Mouse (Mus musculus) thymus, postnatal 4 days (tissue): ENCODE measurements around the gene Lamb1.

Experiments used
- DNase-seq: peaks from one replicate; pipeline ENCODE4 v3.0.0; 2021

Gene Lamb1

DNA sequence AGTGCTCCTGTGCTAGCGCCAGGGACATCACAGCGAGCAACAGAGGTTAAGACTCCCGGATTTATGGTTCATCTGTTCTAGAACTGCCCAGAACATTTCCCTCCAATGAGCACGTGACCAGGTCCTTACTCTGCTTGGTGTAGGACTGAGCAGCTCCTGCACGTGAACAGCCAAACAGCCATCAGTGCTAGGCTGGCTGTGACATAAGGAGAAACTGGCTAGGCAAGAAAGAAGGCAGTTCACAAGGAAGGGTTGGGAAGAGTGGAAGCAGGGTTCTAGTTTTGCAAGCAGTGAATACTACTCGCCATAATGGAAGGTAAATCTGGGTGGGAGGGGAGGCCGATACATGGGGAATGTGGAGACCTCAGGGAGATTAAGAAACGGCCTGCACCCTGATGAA, 10.1 kb upstream of the Lamb1 start:
- no peak for DNase-seq

DNA sequence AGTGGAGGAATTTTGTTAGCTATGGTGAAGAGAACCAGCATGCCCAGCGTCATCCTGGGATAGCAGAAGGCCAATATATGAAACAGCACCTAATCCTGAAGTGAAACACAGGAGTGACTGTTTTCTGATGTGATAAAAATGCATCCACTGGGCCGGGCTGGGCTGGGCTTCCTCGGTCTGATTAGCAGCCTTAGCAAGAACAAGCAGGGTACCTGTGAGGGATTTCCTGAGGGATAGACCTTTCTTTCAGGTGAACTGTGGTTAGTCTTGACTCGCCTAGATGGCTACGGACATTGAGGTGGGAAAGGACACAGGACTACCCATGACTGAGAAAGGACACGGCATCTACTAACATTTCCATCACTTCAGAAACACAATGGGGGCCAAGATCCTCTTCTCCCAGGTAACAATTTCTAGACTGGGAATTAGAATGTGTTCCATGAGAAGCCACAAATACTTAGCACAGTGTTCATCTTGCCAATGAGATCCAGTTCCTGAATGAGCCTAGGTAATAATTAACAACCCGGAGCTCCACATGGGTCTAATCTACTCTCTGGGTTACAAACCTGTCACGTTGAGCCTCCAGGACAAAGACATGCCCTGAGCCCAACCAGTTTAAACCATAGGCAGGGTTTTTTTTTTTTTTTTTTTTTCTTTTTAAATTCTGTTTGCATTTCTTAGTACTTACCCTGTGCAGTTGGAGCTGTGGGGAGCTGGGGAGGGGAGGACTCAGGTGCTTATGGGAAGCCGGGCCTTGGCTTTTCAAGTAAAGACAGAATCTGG, 8.7 kb upstream of the Lamb1 start:
- no peak for DNase-seq

DNA sequence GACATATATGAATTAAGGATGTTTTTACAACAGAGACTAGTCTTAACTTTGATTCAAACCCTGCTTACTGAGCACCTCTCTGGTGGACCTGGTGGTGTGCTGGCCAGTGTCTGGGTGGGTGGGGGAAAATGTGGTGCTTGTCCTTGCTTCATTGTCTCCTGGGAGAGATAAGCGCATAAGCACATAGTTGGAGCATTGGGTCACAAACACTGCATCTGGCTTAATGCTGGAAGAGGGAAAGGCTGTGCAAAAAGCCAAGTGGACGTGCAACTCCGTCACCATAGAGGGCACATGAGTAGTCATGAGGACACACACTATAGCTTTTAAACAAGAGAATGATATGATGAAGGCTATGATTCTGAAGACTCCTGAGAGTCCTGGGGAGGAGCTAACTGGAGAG, 3.2 kb upstream of the Lamb1 start:
- no peak for DNase-seq

- DNase-seq = no peak
Measured at GRCm38 (mm10) chr12:31263921-31264320, 1.1 kb upstream of the Lamb1 start.

DNA sequence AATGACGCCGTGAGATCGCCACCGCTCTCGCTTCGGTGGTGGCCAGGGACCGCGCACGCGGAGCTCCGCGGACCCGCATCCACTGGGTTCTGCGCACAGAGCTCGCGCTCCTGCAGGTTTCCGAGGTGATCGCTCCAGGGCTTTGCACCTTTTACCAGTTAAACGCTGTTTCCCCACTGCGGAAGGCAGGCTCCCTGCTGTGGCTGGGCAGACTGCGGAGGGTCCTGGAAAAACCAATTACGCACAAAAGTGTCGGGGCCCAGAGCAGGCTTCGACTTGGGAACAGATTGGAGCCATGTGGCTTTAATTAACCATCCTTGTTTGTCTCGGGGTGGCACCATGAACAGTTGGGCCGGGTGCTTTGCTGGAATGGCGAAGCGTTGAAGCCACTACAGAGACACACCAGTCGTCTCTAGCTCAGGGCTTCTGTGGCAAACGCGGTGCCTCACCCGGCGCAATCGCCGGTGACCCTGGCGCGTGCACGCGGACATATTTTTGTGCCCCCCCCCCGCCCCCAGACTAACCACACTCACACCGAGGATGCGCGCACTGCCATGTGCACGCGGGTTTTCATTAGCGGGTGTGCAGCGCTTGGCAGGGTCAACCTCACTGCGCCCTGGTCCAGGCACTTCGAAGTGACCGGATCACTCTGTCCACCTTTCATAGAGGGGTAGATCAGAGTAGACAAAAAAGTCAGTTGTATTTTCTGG, 843 bp downstream of the Lamb1 start:
- no peak for DNase-seq

DNA sequence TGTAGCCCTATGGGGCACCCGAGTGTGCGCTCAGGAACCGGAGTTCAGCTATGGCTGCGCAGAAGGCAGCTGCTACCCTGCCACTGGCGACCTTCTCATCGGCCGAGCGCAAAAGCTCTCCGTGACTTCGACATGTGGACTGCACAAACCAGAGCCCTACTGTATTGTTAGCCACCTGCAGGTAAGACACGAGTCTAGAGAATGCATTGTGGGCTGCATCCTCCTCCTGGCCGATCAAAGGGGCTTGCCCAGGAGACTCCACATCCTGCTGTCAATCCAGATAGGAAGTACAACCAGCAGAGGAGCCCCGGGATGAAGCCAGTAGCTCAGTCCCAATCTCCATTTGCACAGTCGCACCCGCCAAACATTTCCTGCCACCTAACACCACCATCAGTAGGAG, 1.7 kb downstream of the Lamb1 start:
- no peak for DNase-seq

DNA sequence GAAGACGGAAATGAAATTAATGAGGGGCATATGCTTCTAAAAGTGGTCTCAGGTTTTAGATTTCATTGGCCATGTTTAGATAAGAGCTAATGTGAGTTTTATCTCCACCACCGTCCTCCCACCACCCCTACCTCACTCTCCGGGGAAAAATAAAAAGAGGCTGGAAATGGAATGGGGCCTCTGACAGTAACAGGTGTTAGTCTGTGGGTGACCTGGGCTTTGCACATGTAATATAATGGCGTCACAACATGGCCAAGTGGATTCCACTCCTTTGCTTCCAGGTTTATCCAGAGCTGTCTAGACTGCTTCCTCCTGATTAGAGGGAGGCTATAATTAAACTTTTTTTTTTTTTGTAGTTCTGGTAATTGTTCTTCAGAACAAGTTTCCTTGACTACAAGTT, 2.3 kb downstream of the Lamb1 start:
- no peak for DNase-seq

GRCm38 (mm10) chr12:31268315-31268714, 3.3 kb downstream of the Lamb1 start:
- DNase-seq = no peak

DNA sequence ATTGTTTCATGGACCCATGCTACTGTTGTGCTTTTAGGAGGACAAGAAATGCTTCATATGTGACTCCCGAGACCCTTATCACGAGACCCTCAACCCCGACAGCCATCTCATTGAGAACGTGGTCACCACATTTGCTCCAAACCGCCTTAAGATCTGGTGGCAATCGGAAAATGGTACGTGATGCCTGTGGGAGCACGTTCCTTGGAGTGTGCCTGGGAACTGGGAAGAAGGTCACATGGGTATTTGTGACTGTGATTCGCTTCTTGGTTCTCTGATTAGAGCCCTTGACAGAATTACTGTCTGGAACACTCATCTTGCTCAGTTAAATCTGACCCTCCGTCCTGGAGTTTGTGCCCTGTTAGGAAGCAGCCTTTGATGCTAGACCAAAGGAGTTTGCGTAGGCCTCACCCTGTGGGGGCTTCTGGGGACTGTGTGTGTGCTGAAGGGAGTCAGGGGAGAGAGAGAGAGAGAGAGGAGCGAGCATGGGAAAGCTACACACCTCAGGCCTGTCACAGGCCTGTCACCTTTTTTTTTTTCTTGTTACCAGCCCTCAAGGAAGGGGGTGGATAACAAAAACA, 4.1 kb downstream of the Lamb1 start:
- no peak for DNase-seq

DNA sequence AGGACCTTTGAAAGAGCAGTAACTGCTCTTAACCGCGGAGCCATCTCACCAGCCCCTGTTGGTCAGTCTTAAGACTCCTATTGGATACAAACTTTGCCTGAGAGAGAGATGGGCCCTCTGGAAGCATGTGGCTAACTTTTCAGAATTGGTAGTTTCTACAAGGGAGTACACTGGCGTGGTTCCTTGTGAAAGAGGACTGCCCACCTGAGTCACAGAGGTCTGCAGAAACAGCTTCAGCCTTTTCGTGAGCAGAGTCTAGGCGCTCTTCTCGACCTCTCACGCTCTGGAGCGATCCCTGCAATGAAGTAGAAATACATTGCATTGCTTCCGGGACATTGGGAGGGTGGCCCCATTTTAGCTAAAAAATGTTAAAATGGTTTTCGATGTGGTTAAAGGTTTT, 5.3 kb downstream of the Lamb1 start:
- no peak for DNase-seq

- DNase-seq = no peak
Measured at GRCm38 (mm10) chr12:31270776-31271175, 5.7 kb downstream of the Lamb1 start.

DNA sequence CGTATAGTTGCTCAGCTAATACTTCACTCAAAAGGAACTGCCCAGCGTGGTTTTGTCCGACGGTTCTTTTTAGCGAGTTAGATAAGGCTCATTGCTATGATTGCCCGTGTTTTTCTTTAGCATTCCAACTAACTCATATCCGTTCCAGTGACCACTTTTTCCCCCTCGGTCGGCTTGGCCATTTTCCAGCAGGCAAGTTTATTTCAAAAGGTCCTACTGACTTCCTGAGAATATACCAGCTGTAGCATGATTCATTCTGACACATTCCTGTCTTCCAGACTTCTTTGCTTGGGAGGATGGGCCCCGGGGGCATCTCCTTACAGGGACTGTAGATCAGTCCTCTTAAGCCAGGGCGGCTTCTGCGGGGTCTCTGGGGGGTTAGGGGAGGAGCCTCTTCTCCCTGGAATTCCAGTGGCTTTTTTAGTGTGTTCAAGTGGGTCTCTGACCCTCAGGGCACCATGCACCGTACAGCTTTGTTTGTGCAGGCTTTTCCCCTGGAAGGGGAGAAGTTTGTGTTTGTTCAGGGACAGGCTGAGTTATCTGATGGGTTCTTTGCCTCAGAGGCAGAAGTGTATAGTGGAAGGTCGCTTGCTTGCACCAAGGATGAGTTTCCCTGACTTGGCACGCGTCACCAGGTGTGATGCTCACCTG, 6.5 kb downstream of the Lamb1 start:
- no peak for DNase-seq

DNA sequence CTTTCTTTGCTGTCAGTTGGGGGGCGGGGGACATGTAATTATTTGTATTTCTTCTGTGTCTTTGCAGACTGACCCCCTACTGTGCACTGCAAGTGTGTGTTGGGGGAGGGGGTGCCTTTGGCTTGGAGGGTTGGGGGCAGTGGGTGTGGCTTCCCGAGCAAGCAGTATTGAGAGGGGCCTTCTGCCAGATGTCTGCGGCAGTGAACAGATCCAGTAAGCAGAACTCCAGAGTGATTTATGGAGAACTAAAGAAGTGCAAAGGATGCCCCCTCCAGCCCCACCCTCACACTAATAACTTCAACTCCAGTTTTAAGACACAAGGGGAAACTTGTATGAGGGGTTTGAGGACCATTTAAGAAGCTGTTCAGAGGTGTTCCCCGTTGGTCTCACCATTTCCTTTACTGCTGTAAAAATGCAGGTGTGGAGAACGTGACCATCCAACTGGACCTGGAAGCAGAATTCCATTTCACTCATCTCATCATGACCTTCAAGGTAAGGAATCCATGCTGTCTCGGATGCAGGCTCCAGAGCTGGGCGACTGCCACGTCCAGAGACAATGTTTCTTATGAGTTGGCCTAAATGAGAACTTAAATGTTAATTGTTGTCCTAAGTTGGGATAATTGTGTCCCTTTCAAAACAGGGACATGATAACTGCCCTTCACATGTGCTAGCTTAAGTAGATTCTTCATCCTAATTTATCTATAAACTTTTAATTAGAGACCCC, 7.1 kb downstream of the Lamb1 start:
- no peak for DNase-seq

- no peak for DNase-seq
Measured at GRCm38 (mm10) chr12:31272846-31273245, 7.8 kb downstream of the Lamb1 start.

- no peak for DNase-seq
Measured at GRCm38 (mm10) chr12:31273646-31274045, 8.6 kb downstream of the Lamb1 start.

DNA sequence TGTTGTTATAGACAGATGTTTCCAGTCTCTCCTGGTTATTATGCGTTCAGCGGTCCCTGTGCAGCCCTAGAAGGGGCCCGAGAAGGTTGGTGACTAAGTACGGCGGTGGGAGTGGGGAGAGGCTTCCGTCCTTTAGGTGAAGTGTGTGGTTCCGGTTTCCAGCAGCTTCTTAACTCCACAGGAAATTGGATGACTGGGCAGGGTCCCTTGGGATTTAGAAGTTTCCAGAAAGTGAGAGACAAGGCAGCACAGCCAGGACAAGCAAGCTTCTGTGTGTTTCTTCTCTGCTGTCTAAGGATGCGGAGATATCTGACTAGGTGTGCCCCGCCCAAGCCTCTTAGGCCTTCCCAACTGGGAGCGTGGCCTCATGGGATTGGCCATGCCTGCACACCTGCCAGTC, 10.4 kb downstream of the Lamb1 start:
- DNase-seq = no peak

GRCm38 (mm10) chr12:31278270-31278669, 13.2 kb downstream of the Lamb1 start:
- no peak for DNase-seq

- no peak for DNase-seq
Measured at GRCm38 (mm10) chr12:31280318-31280717, 15.3 kb downstream of the Lamb1 start.

DNA sequence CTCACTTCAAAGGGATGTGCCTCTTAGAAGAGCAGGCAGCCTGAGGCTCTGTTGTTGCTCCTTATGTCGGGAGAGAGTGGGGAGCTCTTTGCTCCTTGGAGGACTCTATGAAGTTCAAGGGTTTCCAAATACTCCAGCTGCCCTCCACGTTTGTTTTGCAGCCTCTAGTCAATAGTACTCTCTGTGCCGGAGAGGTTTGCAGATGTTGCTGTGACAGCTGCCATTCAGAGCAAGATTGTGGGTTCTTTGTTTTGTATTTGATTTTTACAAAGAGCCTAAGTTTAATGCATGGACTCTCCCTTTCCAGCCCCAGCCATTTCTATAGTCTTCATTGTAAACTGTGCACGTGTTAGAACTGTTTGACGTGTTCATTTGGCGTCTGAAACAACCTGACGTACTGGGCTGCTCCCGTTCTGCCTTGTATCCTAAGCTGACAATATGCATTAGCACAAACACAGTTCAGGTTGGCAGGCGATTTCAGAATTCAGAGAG, 16.1 kb downstream of the Lamb1 start:
- DNase-seq = no peak

GRCm38 (mm10) chr12:31282241-31282640, 17.2 kb downstream of the Lamb1 start:
- no peak for DNase-seq

- no peak for DNase-seq
Measured at GRCm38 (mm10) chr12:31283131-31283530, 18.1 kb downstream of the Lamb1 start.

DNA sequence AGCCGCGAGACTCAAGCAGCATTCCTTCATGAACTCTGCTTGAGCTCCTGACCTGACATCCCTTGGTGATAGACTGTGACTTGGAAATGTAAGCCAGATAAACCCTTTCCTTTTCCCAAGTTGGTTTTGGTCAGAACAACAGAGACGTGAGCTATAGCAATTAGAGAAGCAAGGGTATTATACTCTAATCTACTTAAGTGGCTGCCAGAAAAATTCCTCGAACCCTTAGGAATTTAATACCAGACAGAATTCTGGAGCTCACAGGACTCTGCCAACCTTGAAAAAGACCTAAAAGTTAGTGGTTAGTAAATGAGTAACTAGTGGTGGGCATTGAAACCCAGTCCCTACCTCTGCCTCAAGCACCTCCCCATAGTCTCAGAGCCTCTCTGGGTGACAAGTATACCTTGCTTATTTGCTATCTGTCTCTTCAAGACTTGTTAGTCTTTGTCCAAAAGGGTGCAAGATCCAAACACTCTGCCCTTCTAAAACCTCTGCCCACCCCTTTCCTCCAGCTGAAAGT, 18.6 kb downstream of the Lamb1 start:
- no peak for DNase-seq

- DNase-seq = no peak
Measured at GRCm38 (mm10) chr12:31289046-31289445, 24.0 kb downstream of the Lamb1 start.
